ENCODE assay signal across 8 mouse cellular contexts in genomic region chrX:94233936-94234531, GRCm38 (mm10). TPM values are rescaled to one million over a fixed set of nuclear protein-coding genes. Genes with fewer than 3 reads are reported as not detected.
DNase-seq lines count a peak whose midpoint lies in the region; ATAC-seq and TF ChIP-seq lines count a peak whose summit lies in the region.

No protein-coding gene starts in this region.

- no peaks in the 10 kb centered on the region for H3K9me3 ChIP-seq in heart, embryonic 11.5 days (replicated peaks; ENCODE audit: control insufficient read depth, low read length)
- no peaks in the 10 kb centered on the region for H3K9me3 ChIP-seq in forebrain, embryonic 12.5 days
- no peaks in the 10 kb centered on the region for H3K9me3 ChIP-seq in liver, embryonic 14.5 days (ENCODE audit: control insufficient read depth, low read length)
- H3K9me3 ChIP-seq in stomach, embryonic 16.5 days (replicated peaks; ENCODE audit: control insufficient read depth, low read length) = no peaks in the 10 kb centered on the region

- H3K4me1 ChIP-seq in heart, embryonic 11.5 days (ENCODE audit: control insufficient read depth, insufficient read depth, low read length) = no peaks in the 10 kb centered on the region
- H3K4me1 ChIP-seq in forebrain, embryonic 12.5 days = no peaks in the 10 kb centered on the region
- H3K4me1 ChIP-seq in liver, embryonic 14.5 days (replicated peaks; ENCODE audit: control insufficient read depth in 2 of 2, insufficient read depth in 2 of 2, low read length in 1 of 2) = peaks cover 0 to 4% of the 10 kb centered on the region in 2 experiments; a peak in 2 of 4 replicates
- H3K4me1 ChIP-seq in stomach, embryonic 16.5 days (ENCODE audit: control insufficient read depth, insufficient read depth, low read length) = no peaks in the 10 kb centered on the region

- H3K4me3 ChIP-seq in heart, embryonic 11.5 days (ENCODE audit: low read depth, low read length) = peak overlapping the region; percentile 66
- H3K4me3 ChIP-seq in forebrain, embryonic 12.5 days (replicated peaks) = peak overlapping the region; percentile 57
- H3K4me3 ChIP-seq in liver, embryonic 14.5 days (ENCODE audit: insufficient read depth in 1 of 2, low read depth in 2 of 2, low read length in 2 of 2) = peak overlapping the region; percentile 68 to 81
- H3K4me3 ChIP-seq in stomach, embryonic 16.5 days (replicated peaks; ENCODE audit: low read length) = peak overlapping the region; percentile 66

- TF ChIP-seq EP300 in liver, embryonic 14.5 days (IDR thresholded peaks at IDR 0.05; ENCODE audit: low read depth) = no peak

- WGBS in heart, embryonic 11.5 days (ENCODE audit: insufficient replicate concordance) = 10% methylated on average over 24 of the region's 25 CpGs
- 8% methylated on average over 25 of the region's 25 CpGs for WGBS in forebrain, embryonic 12.5 days
- 9% methylated on average over 25 of the region's 25 CpGs for WGBS in liver, embryonic 14.5 days (ENCODE audit: insufficient replicate concordance)
- 14% methylated on average over 25 of the region's 25 CpGs for WGBS in stomach, embryonic 16.5 days

- peaks cover 36% of the 10 kb centered on the region for H3K27me3 ChIP-seq in heart, embryonic 11.5 days (ENCODE audit: control insufficient read depth, insufficient read depth, low read length)
- peaks cover 63% of the 10 kb centered on the region for H3K27me3 ChIP-seq in forebrain, embryonic 12.5 days
- H3K27me3 ChIP-seq in liver, embryonic 14.5 days (ENCODE audit: control insufficient read depth, insufficient read depth, low read length) = peaks cover 4% of the 10 kb centered on the region; the same call in 1 of the 2 replicates
- peaks cover 28% of the 10 kb centered on the region; the same call in 1 of the 2 replicates for H3K27me3 ChIP-seq in stomach, embryonic 16.5 days (ENCODE audit: control insufficient read depth, insufficient read depth, low read length)

- H3K36me3 ChIP-seq in heart, embryonic 11.5 days (ENCODE audit: control insufficient read depth, insufficient read depth, low read length) = no peaks in the 10 kb centered on the region
- no peaks in the 10 kb centered on the region for H3K36me3 ChIP-seq in forebrain, embryonic 12.5 days (replicated peaks)
- no peaks in the 10 kb centered on the region for H3K36me3 ChIP-seq in liver, embryonic 14.5 days (replicated peaks; ENCODE audit: control insufficient read depth, insufficient read depth, low read depth)
- no peaks in the 10 kb centered on the region for H3K36me3 ChIP-seq in stomach, embryonic 16.5 days (ENCODE audit: control insufficient read depth, insufficient read depth, low read length)

- H3K9ac ChIP-seq in heart, embryonic 11.5 days (ENCODE audit: low read depth, low read length) = peak overlapping the region; percentile 80
- peak overlapping the region; percentile 62 for H3K9ac ChIP-seq in forebrain, embryonic 12.5 days
- H3K9ac ChIP-seq in liver, embryonic 14.5 days (replicated peaks) = peak overlapping the region; percentile 83
- H3K9ac ChIP-seq in stomach, embryonic 16.5 days (ENCODE audit: low read length) = peak overlapping the region; percentile 75

- peak overlapping the region; percentile 90 for H3K27ac ChIP-seq in heart, embryonic 11.5 days (ENCODE audit: low read depth, low read length)
- H3K27ac ChIP-seq in forebrain, embryonic 12.5 days = peak overlapping the region; percentile 90
- peak overlapping the region; percentile 70 for H3K27ac ChIP-seq in liver, embryonic 14.5 days
- peak overlapping the region; percentile 79 for H3K27ac ChIP-seq in stomach, embryonic 16.5 days (ENCODE audit: low read length)

- no peak for TF ChIP-seq CTCF in liver, embryonic 14.5 days (IDR thresholded peaks at IDR 0.05; ENCODE audit: low read depth)

- no peak; the same call in 1 of the 2 replicates for ATAC-seq in heart, embryonic 11.5 days (replicated peaks; ENCODE audit: insufficient number of reproducible peaks, low FRiP score, low TSS enrichment)
- no peak for ATAC-seq in forebrain, embryonic 12.5 days (ENCODE audit: low FRiP score)
- peak; percentile 58; the same call in 1 of the 2 replicates for ATAC-seq in liver, embryonic 14.5 days (ENCODE audit: insufficient read depth)
- no peak for ATAC-seq in stomach, embryonic 16.5 days (ENCODE audit: insufficient read depth, low FRiP score)

- DNase-seq in heart, postnatal 25 days (ENCODE audit: low spot score) = no peak
- peak; percentile 54 for DNase-seq in CD4-positive, CD25-positive, alpha-beta regulatory T cell, adult 2 months (ENCODE audit: low read depth, low spot score)
- no peak for DNase-seq in liver, embryonic 14.5 days (ENCODE audit: low read depth in 3 of 3, low spot score in 3 of 3)
- DNase-seq in cerebellum, postnatal 14 days = no peak
- no peak for DNase-seq in gastrocnemius, postnatal 14 days

- intact Hi-C loops in heart, postnatal 25 days (cut with DNase I) = loop anchor here (5.0 kb wide), 1 partner anchor 128 kb away; no protein-coding TSS in a partner anchor
- intact Hi-C loops in gastrocnemius, postnatal 14 days (cut with DNase I; ENCODE audit: low total_unique reads) = no loop called here

- H3K4me2 ChIP-seq in heart, embryonic 11.5 days = peak overlapping the region; percentile 61
- H3K4me2 ChIP-seq in forebrain, embryonic 12.5 days = peak overlapping the region; percentile 53
- H3K4me2 ChIP-seq in liver, embryonic 14.5 days (ENCODE audit: low read depth) = peak overlapping the region; percentile 78
- peak overlapping the region; percentile 54 for H3K4me2 ChIP-seq in stomach, embryonic 16.5 days (ENCODE audit: low read depth, low read length)

RNA-seq across cellular contexts. Expression of gene Klhl15, which starts 0.4 kb away (rescaled TPM):
- polyA plus RNA-seq in heart, embryonic 11.5 days (2014; fragmentation: Nextera tagmentation; extraction: Ambion mirVana) = 4.4 and 5.2 TPM in 2 replicates
- 1 to 10 TPM; 6.5 to 8.0 TPM for total RNA-seq in heart, postnatal 25 days (2021)
- 10.6 and 11.9 TPM in 2 replicates for polyA plus RNA-seq in forebrain, embryonic 12.5 days (2016; fragmentation: Nextera tagmentation; extraction: Ambion mirVana)
- 1.6 and 1.9 TPM in 2 replicates for polyA plus RNA-seq in liver, embryonic 14.5 days (2012; rRNA removed)
- polyA plus RNA-seq in liver, embryonic 14.5 days (2014; fragmentation: Nextera tagmentation; extraction: Ambion mirVana) = 3.7 and 3.8 TPM in 2 replicates
- polyA plus RNA-seq in stomach, embryonic 16.5 days (2015; fragmentation: Nextera tagmentation; extraction: Ambion mirVana) = 8.4 and 8.5 TPM in 2 replicates
- 1 to 10 TPM; 4.4 to 4.8 TPM for total RNA-seq in gastrocnemius, postnatal 14 days (2021)

RNA-seq across cellular contexts. Expression of gene Eif2s3x, which starts 21.4 kb away (rescaled TPM):
- polyA plus RNA-seq in heart, embryonic 11.5 days (2014; fragmentation: Nextera tagmentation; extraction: Ambion mirVana) = 70.9 and 74.7 TPM in 2 replicates
- total RNA-seq in heart, postnatal 25 days (2021) = 100 to 1,000 TPM in 1 of 2 experiments, 10 to 100 TPM in 1; 90.8 to 166 TPM
- 109 and 114 TPM in 2 replicates for polyA plus RNA-seq in forebrain, embryonic 12.5 days (2016; fragmentation: Nextera tagmentation; extraction: Ambion mirVana)
- polyA plus RNA-seq in liver, embryonic 14.5 days (2012; rRNA removed) = 38.6 and 40.4 TPM in 2 replicates
- polyA plus RNA-seq in liver, embryonic 14.5 days (2014; fragmentation: Nextera tagmentation; extraction: Ambion mirVana) = 38.6 and 66.1 TPM in 2 replicates
- polyA plus RNA-seq in stomach, embryonic 16.5 days (2015; fragmentation: Nextera tagmentation; extraction: Ambion mirVana) = 64.8 and 77.2 TPM in 2 replicates
- total RNA-seq in gastrocnemius, postnatal 14 days (2021) = 100 to 1,000 TPM in 1 of 2 experiments, 10 to 100 TPM in 1; 88.0 to 136 TPM
